Mouse (Mus musculus) neural tube, embryonic 11.5 days (tissue): ENCODE data around the gene Fam84b. TPM values are rescaled to one million over a fixed set of nuclear protein-coding genes. Genes with fewer than 3 reads are reported as not detected.

Experiments used
- ATAC-seq: fragments of 200-750 bp; cut with Nextera tagmentation; 2 replicates; pipeline ENCODE4 v1.8.0; 2017; ENCODE audit warnings: moderate number of reproducible peaks, mild to moderate bottlenecking, moderate TSS enrichment, moderate library complexity; ENCODE audit not compliant: insufficient read depth, low FRiP score, low TSS enrichment
- DNase-seq: peaks from one replicate; pipeline ENCODE4 v3.0.0-alpha.2; 2015; ENCODE audit warnings: low spot score
- H3K27ac ChIP-seq: fragments of 300-500 bp; sonication (generic); 2 replicates; pipeline ENCODE4 v1.5.1; 2014; ENCODE audit warnings: low read depth, mild to moderate bottlenecking, low read length
- H3K27me3 ChIP-seq: fragments of 300-500 bp; sonication (generic); 2 replicates; pipeline ENCODE4 v1.6.1; 2014; ENCODE audit warnings: mild to moderate bottlenecking, low read length, mixed read lengths; ENCODE audit not compliant: control insufficient read depth, insufficient read depth
- H3K36me3 ChIP-seq: fragments of 300-500 bp; sonication (generic); 2 replicates; pipeline ENCODE4 v1.6.1; 2014; ENCODE audit warnings: mild to moderate bottlenecking, low read length, moderate library complexity, mixed read lengths; ENCODE audit not compliant: control insufficient read depth, insufficient read depth
- H3K4me1 ChIP-seq: fragments of 300-500 bp; sonication (generic); 2 replicates; pipeline ENCODE4 v1.6.1; 2014; ENCODE audit warnings: low read length, mixed read lengths; ENCODE audit not compliant: control insufficient read depth, insufficient read depth
- H3K4me2 ChIP-seq: fragments of 300-500 bp; sonication (generic); 2 replicates; pipeline ENCODE4 v1.6.1; 2014; ENCODE audit warnings: low read depth, mild to moderate bottlenecking, moderate library complexity
- H3K4me3 ChIP-seq: fragments of 300-500 bp; sonication (generic); 2 replicates; pipeline ENCODE4 v1.5.1; 2014; ENCODE audit warnings: low read depth, low read length
- H3K9ac ChIP-seq: fragments of 300-500 bp; sonication (generic); 2 replicates; pipeline ENCODE4 v1.6.1; 2014; ENCODE audit warnings: mild to moderate bottlenecking, low read length
- H3K9me3 ChIP-seq: fragments of 300-500 bp; sonication (generic); 2 replicates; pipeline ENCODE4 v1.6.1; 2016; ENCODE audit warnings: low read length; ENCODE audit not compliant: control insufficient read depth
- WGBS: fragments of 180-500 bp; shearing (Covaris S2); extraction: QIAGEN DNeasy Blood & Tissue Kit; methylation state at CpG from one replicate; pipeline ENCODE4 v1.1.7; 2014; 5-methylcytosine and 5-hydroxymethylcytosine counted together
- polyA plus RNA-seq: library from polyadenylated mRNA; unstranded; fragments of >200 nt; fragmentation: Nextera tagmentation; extraction: Ambion mirVana; gene quantifications from 2 replicates; pipeline ENCODE4 v1.2.1, GENCODE M21; 2014

Gene Fam84b
- polyA plus RNA-seq, 1 experiment from 2014 or later: 11.7 TPM

GRCm38 (mm10) chr15:60783761-60784160, 69.8 kb downstream of the Fam84b start:
- 89% methylated on average over 2 of the region's 2 CpGs for WGBS
- no peak for ATAC-seq
- Histone ChIP-seq H3K27ac (no peak overlapping the region), H3K4me2 (no peak overlapping the region), H3K9me3 (no peaks in the 10 kb centered on the region), H3K36me3 (no peaks in the 10 kb centered on the region), H3K4me3 (no peak overlapping the region), H3K9ac (no peak overlapping the region), H3K4me1 (no peaks in the 10 kb centered on the region), H3K27me3 (no peaks in the 10 kb centered on the region)
- DNase-seq: no peak

- H3K4me2 ChIP-seq: no peak overlapping the region
- WGBS: 83% methylated on average over 1 of the region's 1 CpGs
- no peak for ATAC-seq
Measured at GRCm38 (mm10) chr15:60779531-60779973, 74.0 kb downstream of the Fam84b start.

GRCm38 (mm10) chr15:60779063-60779462, 74.5 kb downstream of the Fam84b start:
- Histone ChIP-seq H3K27ac (no peak overlapping the region), H3K9ac (no peak overlapping the region), H3K4me2 (no peak overlapping the region), H3K4me1 (no peaks in the 10 kb centered on the region), H3K36me3 (no peaks in the 10 kb centered on the region), H3K27me3 (no peaks in the 10 kb centered on the region), H3K9me3 (no peaks in the 10 kb centered on the region), H3K4me3 (no peak overlapping the region)
- DNase-seq (no peak), ATAC-seq (no peak)
- WGBS: 73% methylated on average over 4 of the region's 4 CpGs

More at GRCm38 (mm10) chr15:60779531-60779973, 74.0 kb downstream of the Fam84b start:
- Histone ChIP-seq H3K4me3 (no peak overlapping the region), H3K27ac (no peak overlapping the region), H3K4me1 (no peaks in the 10 kb centered on the region), H3K9me3 (no peaks in the 10 kb centered on the region), H3K27me3 (no peaks in the 10 kb centered on the region), H3K36me3 (no peaks in the 10 kb centered on the region), H3K9ac (no peak overlapping the region)
- DNase-seq: no peak

Other genes starting within 250 kb of the Fam84b start
- not detected in 2 replicates for gene A1bg, start 69.2 kb upstream of the Fam84b start, polyA plus RNA-seq